ENCODE assay signal across 8 mouse cellular contexts in the genomic region with DNA sequence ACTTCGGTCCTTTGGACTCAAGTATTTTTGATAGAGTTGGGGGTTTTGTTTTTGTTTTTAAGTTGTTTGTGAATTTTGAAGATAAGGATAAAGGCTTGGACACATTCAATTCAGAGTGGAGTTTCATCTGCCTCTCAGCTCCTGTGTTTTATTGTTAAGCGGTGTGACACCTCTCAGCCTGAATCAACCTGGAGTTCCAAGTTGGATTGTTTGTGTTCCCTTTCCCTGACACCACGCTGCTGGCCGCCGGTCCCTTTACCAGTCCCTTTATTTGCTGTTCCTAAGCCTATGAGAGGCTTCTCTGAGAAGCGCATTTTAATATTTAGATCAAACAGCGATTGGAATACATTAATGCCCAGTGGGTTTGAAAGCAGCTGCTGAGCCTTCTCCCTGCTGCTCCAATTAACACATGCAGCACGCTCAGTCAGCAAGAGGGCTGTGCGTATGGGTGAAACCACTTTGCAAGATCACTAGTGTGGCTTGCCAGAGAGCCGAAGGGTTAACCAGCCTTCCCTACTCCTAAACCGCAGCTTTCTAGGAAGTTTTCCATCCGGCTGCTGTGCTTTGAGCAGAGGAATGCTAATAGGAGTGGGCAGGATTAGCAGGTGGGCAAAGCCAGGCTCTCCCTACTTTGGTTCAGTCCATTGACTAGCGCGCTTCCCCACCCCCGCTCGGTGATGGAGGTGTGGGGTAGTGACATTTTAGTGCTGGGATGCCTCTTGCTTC.
DNase-seq lines count a peak whose midpoint lies in the region; ATAC-seq and TF ChIP-seq lines count a peak whose summit lies in the region.

No protein-coding gene starts in this region.

- no peak overlapping the region for H3K27ac ChIP-seq in heart, embryonic 16.5 days (ENCODE audit: low read length)
- no peak overlapping the region for H3K27ac ChIP-seq in heart, adult 2 months
- H3K27ac ChIP-seq in embryonic facial prominence, embryonic 14.5 days (replicated peaks; ENCODE audit: low read depth, low read length), result no peak overlapping the region
- no peak overlapping the region for H3K27ac ChIP-seq in intestine, embryonic 16.5 days (ENCODE audit: low read length)
- H3K27ac ChIP-seq in limb, embryonic 10.5 days, result no peak overlapping the region

- ATAC-seq in heart, embryonic 16.5 days (replicated peaks; ENCODE audit: extremely low read depth, insufficient read depth, low FRiP score), result no peak
- peak; percentile 82 for ATAC-seq in embryonic facial prominence, embryonic 14.5 days (ENCODE audit: low read depth)
- no peak; the same call in 1 of the 2 replicates for ATAC-seq in intestine, embryonic 16.5 days

- DNase-seq in heart, adult 2 months, result no peak
- DNase-seq in embryonic facial prominence, embryonic 14.5 days (ENCODE audit: low spot score), result peak; percentile 87
- peak; percentile 56 for DNase-seq in limb, embryonic 10.5 days (ENCODE audit: low spot score)
- peak; percentile 81 for DNase-seq in retina, embryonic 14.5 days (ENCODE audit: low spot score)
- DNase-seq in urinary bladder, postnatal 36 days (ENCODE audit: low spot score in 2 of 2), result no peak
- DNase-seq in B cell, adult 2 months, result no peak

- H3K27me3 ChIP-seq in heart, embryonic 16.5 days (ENCODE audit: control insufficient read depth, insufficient read depth, low read length), result peaks cover 9% of the 10 kb centered on the region; the same call in 1 of the 2 replicates
- H3K27me3 ChIP-seq in heart, adult 2 months (ENCODE audit: control insufficient read depth, insufficient read depth, low read length), result peaks cover 3% of the 10 kb centered on the region; the same call in 1 of the 2 replicates
- peaks cover 26% of the 10 kb centered on the region for H3K27me3 ChIP-seq in embryonic facial prominence, embryonic 14.5 days (replicated peaks; ENCODE audit: control insufficient read depth, insufficient read depth, low read length)
- peaks cover 12% of the 10 kb centered on the region; the same call in 1 of the 2 replicates for H3K27me3 ChIP-seq in intestine, embryonic 16.5 days (replicated peaks; ENCODE audit: control insufficient read depth, insufficient read depth, low read length)
- peaks cover 25% of the 10 kb centered on the region for H3K27me3 ChIP-seq in limb, embryonic 10.5 days (ENCODE audit: low read depth, poor library complexity, severe bottlenecking)

- no peak for TF ChIP-seq CTCF in heart, adult 2 months (IDR thresholded peaks at IDR 0.05)

- H3K4me2 ChIP-seq in heart, embryonic 16.5 days (ENCODE audit: low read depth, low read length), result peak overlapping the region; percentile 76
- H3K4me2 ChIP-seq in embryonic facial prominence, embryonic 14.5 days (ENCODE audit: low read depth, low read length), result peak overlapping the region; percentile 61
- H3K4me2 ChIP-seq in intestine, embryonic 16.5 days (ENCODE audit: low read depth, low read length), result peak overlapping the region; percentile 51

- intact Hi-C loops in heart, adult 2 months (cut with DNase I), result no loop called here

- H3K4me3 ChIP-seq in heart, embryonic 16.5 days (ENCODE audit: low read length), result peak overlapping the region; percentile 46
- no peak overlapping the region for H3K4me3 ChIP-seq in heart, adult 2 months
- H3K4me3 ChIP-seq in embryonic facial prominence, embryonic 14.5 days (ENCODE audit: low read depth, low read length), result peak overlapping the region; percentile 33
- H3K4me3 ChIP-seq in intestine, embryonic 16.5 days (ENCODE audit: low read length), result peak overlapping the region; percentile 32
- H3K4me3 ChIP-seq in limb, embryonic 10.5 days, result peak overlapping the region; percentile 51

- no peak for TF ChIP-seq POLR2A in heart, adult 2 months (IDR thresholded peaks at IDR 0.05; ENCODE audit: insufficient read depth, low read depth, low read length)

- no peak for TF ChIP-seq EP300 in heart, adult 2 months (IDR thresholded peaks at IDR 0.05; ENCODE audit: insufficient read depth, low read depth, low read length)

- no peaks in the 10 kb centered on the region for H3K79me2 ChIP-seq in heart, adult 2 months (replicated peaks; ENCODE audit: control insufficient read depth, insufficient read depth, low read length)

- no peaks in the 10 kb centered on the region for H3K36me3 ChIP-seq in heart, embryonic 16.5 days (ENCODE audit: control insufficient read depth, insufficient read depth)
- H3K36me3 ChIP-seq in heart, adult 2 months (ENCODE audit: control insufficient read depth, insufficient read depth, low read length), result no peaks in the 10 kb centered on the region
- H3K36me3 ChIP-seq in embryonic facial prominence, embryonic 14.5 days (ENCODE audit: control insufficient read depth, insufficient read depth, low read length), result no peaks in the 10 kb centered on the region
- no peaks in the 10 kb centered on the region for H3K36me3 ChIP-seq in intestine, embryonic 16.5 days (ENCODE audit: control insufficient read depth, insufficient read depth, low read length)
- no peaks in the 10 kb centered on the region for H3K36me3 ChIP-seq in limb, embryonic 10.5 days

- WGBS in heart, embryonic 16.5 days, result 4% methylated on average over 16 of the region's 16 CpGs
- WGBS in heart, adult 2 months, result 5% methylated on average over 16 of the region's 16 CpGs
- WGBS in embryonic facial prominence, embryonic 14.5 days, result 2% methylated on average over 16 of the region's 16 CpGs
- WGBS in intestine, embryonic 16.5 days, result 6% methylated on average over 16 of the region's 16 CpGs
- WGBS in limb, embryonic 10.5 days, result 4% methylated on average over 16 of the region's 16 CpGs

- no peaks in the 10 kb centered on the region for H3K9me3 ChIP-seq in heart, embryonic 16.5 days (replicated peaks; ENCODE audit: control insufficient read depth, low read length)
- no peaks in the 10 kb centered on the region for H3K9me3 ChIP-seq in embryonic facial prominence, embryonic 14.5 days (ENCODE audit: control insufficient read depth, low read length)
- no peaks in the 10 kb centered on the region for H3K9me3 ChIP-seq in intestine, embryonic 16.5 days (ENCODE audit: control insufficient read depth, low read length)
- no peaks in the 10 kb centered on the region for H3K9me3 ChIP-seq in limb, embryonic 10.5 days (replicated peaks)

- peaks cover 4% of the 10 kb centered on the region for H3K4me1 ChIP-seq in heart, embryonic 16.5 days (ENCODE audit: control insufficient read depth, insufficient read depth, low read length)
- peaks cover 1% of the 10 kb centered on the region; the same call in 1 of the 2 replicates for H3K4me1 ChIP-seq in heart, adult 2 months (ENCODE audit: control insufficient read depth, insufficient read depth, low read length)
- H3K4me1 ChIP-seq in embryonic facial prominence, embryonic 14.5 days (ENCODE audit: control insufficient read depth, insufficient read depth, low read length), result peaks cover 14% of the 10 kb centered on the region
- H3K4me1 ChIP-seq in intestine, embryonic 16.5 days (ENCODE audit: control insufficient read depth, insufficient read depth, low read length), result peaks cover 11% of the 10 kb centered on the region; the same call in 1 of the 2 replicates
- peaks cover 34% of the 10 kb centered on the region for H3K4me1 ChIP-seq in limb, embryonic 10.5 days

- H3K9ac ChIP-seq in heart, embryonic 16.5 days (ENCODE audit: low read length), result no peak overlapping the region; the same call in 1 of the 2 replicates
- no peak overlapping the region for H3K9ac ChIP-seq in heart, adult 2 months (ENCODE audit: low read depth, low read length)
- peak overlapping the region; percentile 5; the same call in 1 of the 2 replicates for H3K9ac ChIP-seq in embryonic facial prominence, embryonic 14.5 days (ENCODE audit: low read depth, low read length)
- H3K9ac ChIP-seq in intestine, embryonic 16.5 days (ENCODE audit: low read depth, low read length), result no peak overlapping the region

Comparison
In these comparisons a context has a peak if more than half of its experiments do, and no peak if none do; other contexts are left out.
1. DNase-seq: peak in embryonic facial prominence, embryonic 14.5 days (single experiment), limb, embryonic 10.5 days (single experiment) and retina, embryonic 14.5 days (single experiment); none in heart, adult 2 months (0 of 2), urinary bladder, postnatal 36 days (0 of 2) and B cell, adult 2 months (0 of 2).
2. Peak in every context shown above with its lines, with median percentiles within 50 percentile points of each other: H3K4me2 ChIP-seq.